Mouse (Mus musculus) heart, embryonic 15.5 days (tissue): ENCODE measurements at regions not wholly inside any gene's neighbourhood (a gene's known extent, or its start where the extent isn't known, plus 50 kb on each side); places are given as distances from the start of the nearest gene placed in this dataset.
A peak's percentile ranks its signal among the peaks of the same experiment; 100 is the strongest.

Source experiments
- ATAC-seq: fragments of 200-750 bp; cut with Nextera tagmentation; replicated peaks from 2 replicates; pipeline ENCODE4 v1.8.0; 2017; ENCODE audit warnings: low read depth, moderate TSS enrichment; ENCODE audit not compliant: insufficient number of reproducible peaks, insufficient read depth, low FRiP score
- H3K27ac ChIP-seq: fragments of 300-500 bp; sonication (generic); 2 replicates; pipeline ENCODE4 v1.5.1; 2015; ENCODE audit warnings: mild to moderate bottlenecking, inconsistent platforms
- H3K27me3 ChIP-seq: fragments of 300-500 bp; sonication (generic); 2 replicates; pipeline ENCODE4 v1.6.1; 2015; ENCODE audit warnings: inconsistent platforms
- H3K36me3 ChIP-seq: fragments of 300-500 bp; sonication (generic); 2 replicates; pipeline ENCODE4 v1.6.1; 2015; ENCODE audit warnings: mild to moderate bottlenecking, inconsistent platforms
- H3K4me1 ChIP-seq: fragments of 300-500 bp; sonication (generic); replicated peaks from 2 replicates; pipeline ENCODE4 v1.6.1; 2015; ENCODE audit warnings: inconsistent platforms
- H3K4me2 ChIP-seq: fragments of 300-500 bp; sonication (generic); 2 replicates; pipeline ENCODE4 v1.6.1; 2015; ENCODE audit warnings: inconsistent platforms, mild to moderate bottlenecking, moderate library complexity
- H3K4me3 ChIP-seq: fragments of 300-500 bp; sonication (generic); 2 replicates; pipeline ENCODE4 v1.5.1; 2015; ENCODE audit warnings: mild to moderate bottlenecking, inconsistent platforms
- H3K9ac ChIP-seq: fragments of 300-500 bp; sonication (generic); 2 replicates; pipeline ENCODE4 v1.6.1; 2015; ENCODE audit warnings: mild to moderate bottlenecking, inconsistent platforms
- H3K9me3 ChIP-seq: fragments of 300-500 bp; sonication (generic); replicated peaks from 2 replicates; pipeline ENCODE4 v1.6.1; 2016; ENCODE audit warnings: inconsistent platforms
- WGBS: fragments of 180-500 bp; shearing (Covaris S2); methylation state at CpG from one replicate; pipeline ENCODE4 v1.1.7; 2015; ENCODE audit warnings: mixed read lengths; 5-methylcytosine and 5-hydroxymethylcytosine counted together

GRCm38 (mm10) chr5:126699314-126699713 is 542.3 kb upstream of the Tmem132c start:
- WGBS = 46% methylated on average over 4 of the region's 4 CpGs
- Histone ChIP-seq H3K4me2 (no peak overlapping the region), H3K4me3 (no peak overlapping the region), H3K27ac (no peak overlapping the region), H3K9me3 (no peaks in the 10 kb centered on the region), H3K4me1 (no peaks in the 10 kb centered on the region), H3K9ac (no peak overlapping the region), H3K27me3 (no peaks in the 10 kb centered on the region), H3K36me3 (no peaks in the 10 kb centered on the region)
- no peak for ATAC-seq

GRCm38 (mm10) chr5:126703516-126704282 is 537.9 kb upstream of the Tmem132c start:
- WGBS = 78% methylated on average over 8 of the region's 8 CpGs
- Histone ChIP-seq H3K4me2 (no peak overlapping the region), H3K27ac (no peak overlapping the region), H3K27me3 (no peaks in the 10 kb centered on the region), H3K9ac (no peak overlapping the region), H3K4me3 (no peak overlapping the region), H3K9me3 (no peaks in the 10 kb centered on the region), H3K4me1 (no peaks in the 10 kb centered on the region), H3K36me3 (no peaks in the 10 kb centered on the region)
- ATAC-seq = no peak

GRCm38 (mm10) chr5:126705871-126706270 is 535.7 kb upstream of the Tmem132c start:
- Histone ChIP-seq H3K27me3 (no peaks in the 10 kb centered on the region), H3K4me1 (no peaks in the 10 kb centered on the region), H3K9me3 (no peaks in the 10 kb centered on the region), H3K4me2 (no peak overlapping the region), H3K36me3 (no peaks in the 10 kb centered on the region), H3K4me3 (no peak overlapping the region), H3K27ac (no peak overlapping the region), H3K9ac (no peak overlapping the region)
- ATAC-seq = no peak
- WGBS = 34% methylated on average over 11 of the region's 11 CpGs

- no peak for ATAC-seq
- Histone ChIP-seq H3K27me3 (no peaks in the 10 kb centered on the region), H3K9me3 (no peaks in the 10 kb centered on the region), H3K4me1 (no peaks in the 10 kb centered on the region), H3K4me3 (no peak overlapping the region), H3K27ac (no peak overlapping the region), H3K9ac (no peak overlapping the region), H3K4me2 (no peak overlapping the region), H3K36me3 (no peaks in the 10 kb centered on the region)
- 66% methylated on average over 4 of the region's 4 CpGs for WGBS
Measured at GRCm38 (mm10) chr5:126706701-126707100, 534.9 kb upstream of the Tmem132c start.

- no peaks in the 10 kb centered on the region for H3K27me3 ChIP-seq
- 28% methylated on average over 6 of the region's 6 CpGs for WGBS
- ATAC-seq = no peak
- no peaks in the 10 kb centered on the region for H3K9me3 ChIP-seq
- no peak overlapping the region for H3K9ac ChIP-seq
- H3K27ac ChIP-seq = no peak overlapping the region
- H3K4me2 ChIP-seq = no peak overlapping the region
- no peaks in the 10 kb centered on the region for H3K4me1 ChIP-seq
- H3K4me3 ChIP-seq = no peak overlapping the region
- H3K36me3 ChIP-seq = no peaks in the 10 kb centered on the region
Measured at GRCm38 (mm10) chr5:126714672-126715071, 526.9 kb upstream of the Tmem132c start.

GRCm38 (mm10) chr5:126718421-126718820 is 523.2 kb upstream of the Tmem132c start:
- Histone ChIP-seq H3K4me3 (no peak overlapping the region), H3K36me3 (no peaks in the 10 kb centered on the region), H3K4me2 (no peak overlapping the region), H3K27ac (no peak overlapping the region), H3K9me3 (no peaks in the 10 kb centered on the region), H3K9ac (no peak overlapping the region), H3K27me3 (no peaks in the 10 kb centered on the region), H3K4me1 (no peaks in the 10 kb centered on the region)
- ATAC-seq = no peak
- 84% methylated on average over 2 of the region's 2 CpGs for WGBS

GRCm38 (mm10) chr5:126721300-126721699 is 520.3 kb upstream of the Tmem132c start:
- Histone ChIP-seq H3K27ac (no peak overlapping the region), H3K4me3 (no peak overlapping the region), H3K36me3 (no peaks in the 10 kb centered on the region), H3K9me3 (no peaks in the 10 kb centered on the region), H3K4me1 (no peaks in the 10 kb centered on the region), H3K27me3 (no peaks in the 10 kb centered on the region), H3K9ac (no peak overlapping the region), H3K4me2 (no peak overlapping the region)
- no peak for ATAC-seq
- 75% methylated on average over 2 of the region's 2 CpGs for WGBS

- Histone ChIP-seq H3K9me3 (no peaks in the 10 kb centered on the region), H3K27ac (no peak overlapping the region), H3K4me3 (no peak overlapping the region), H3K36me3 (no peaks in the 10 kb centered on the region), H3K4me1 (no peaks in the 10 kb centered on the region), H3K9ac (no peak overlapping the region), H3K4me2 (no peak overlapping the region), H3K27me3 (no peaks in the 10 kb centered on the region)
- 60% methylated on average over 10 of the region's 10 CpGs for WGBS
- no peak for ATAC-seq
Measured at GRCm38 (mm10) chr5:126723304-126724295, 518.0 kb upstream of the Tmem132c start.

- no peak overlapping the region for H3K27ac ChIP-seq
- no peaks in the 10 kb centered on the region for H3K36me3 ChIP-seq
- H3K4me2 ChIP-seq = no peak overlapping the region
- WGBS = 71% methylated on average over 9 of the region's 9 CpGs
- no peaks in the 10 kb centered on the region for H3K27me3 ChIP-seq
- H3K4me3 ChIP-seq = no peak overlapping the region
- H3K4me1 ChIP-seq = no peaks in the 10 kb centered on the region
- no peaks in the 10 kb centered on the region for H3K9me3 ChIP-seq
- no peak overlapping the region for H3K9ac ChIP-seq
- no peak for ATAC-seq
Measured at GRCm38 (mm10) chr5:126724329-126724728, 517.3 kb upstream of the Tmem132c start.

GRCm38 (mm10) chr5:126733470-126733869 is 508.1 kb upstream of the Tmem132c start:
- Histone ChIP-seq H3K9ac (no peak overlapping the region), H3K4me3 (peak overlapping the region; percentile 24), H3K36me3 (no peaks in the 10 kb centered on the region), H3K27me3 (no peaks in the 10 kb centered on the region), H3K27ac (no peak overlapping the region), H3K9me3 (no peaks in the 10 kb centered on the region), H3K4me2 (peak overlapping the region; percentile 51), H3K4me1 (0 out of 2 replicates have a peak, but pooled peaks cover 2% of the 10 kb centered on the region)
- WGBS = 5% methylated on average over 11 of the region's 15 CpGs
- ATAC-seq = no peak

- no peak overlapping the region for H3K27ac ChIP-seq
- H3K9ac ChIP-seq = no peak overlapping the region
- H3K4me1 ChIP-seq = 0 out of 2 replicates have a peak, but pooled peaks cover 2% of the 10 kb centered on the region
- H3K27me3 ChIP-seq = no peaks in the 10 kb centered on the region
- no peak overlapping the region for H3K4me2 ChIP-seq
- no peak overlapping the region for H3K4me3 ChIP-seq
- H3K36me3 ChIP-seq = no peaks in the 10 kb centered on the region
- no peaks in the 10 kb centered on the region for H3K9me3 ChIP-seq
- no peak for ATAC-seq
Measured at GRCm38 (mm10) chr5:126735733-126736132, 505.9 kb upstream of the Tmem132c start.
